Mouse (Mus musculus) CH12.LX (cell line): Measurements from ENCODE around the gene Msi1. TPM values are rescaled to one million over a fixed set of nuclear protein-coding genes. Genes with fewer than 3 reads are reported as not detected.

Source experiments
- DNase-seq: peaks from one replicate; pipeline ENCODE4 v3.0.0-alpha.2; 2013; ENCODE audit errors: extremely low read depth
- H3K27ac ChIP-seq: 2 replicates; pipeline ENCODE4 v1.5.1; 2012; ENCODE audit warnings: low read depth, mild to moderate bottlenecking, control low read depth, moderate library complexity; ENCODE audit not compliant: insufficient read depth
- H3K27me3 ChIP-seq: replicated peaks from 2 replicates; pipeline ENCODE3; 2012; ENCODE audit warnings: inconsistent platforms
- H3K36me3 ChIP-seq, 2 experiments: replicated peaks in 1 of 2; 2 replicates each; pipeline versions ENCODE3 to v1.6.1; 2012; ENCODE audit warnings: inconsistent platforms in 1 of 2, low read length in 1 of 2, mild to moderate bottlenecking in 1 of 2, mixed read lengths in 1 of 2, moderate library complexity in 1 of 2; ENCODE audit not compliant: control insufficient read depth in 1 of 2, insufficient read depth in 1 of 2
- H3K4me1 ChIP-seq, 2 experiments: 2 replicates each; pipeline ENCODE4 v1.6.1; 2012; ENCODE audit warnings: inconsistent platforms in 1 of 2, moderate library complexity in 1 of 2; ENCODE audit not compliant: insufficient read depth in 2 of 2, control insufficient read depth in 1 of 2
- H3K4me2 ChIP-seq: 2 replicates; pipeline ENCODE4 v1.6.1; 2012; ENCODE audit warnings: low read depth, mild to moderate bottlenecking, control low read depth; ENCODE audit not compliant: poor library complexity, insufficient read depth, severe bottlenecking
- H3K4me3 ChIP-seq, 3 experiments: fragments of 150-350 bp in 1 of 3; sonication (generic) in 1 of 3; replicated peaks in 1 of 3; 2 replicates each; pipeline versions ENCODE3 to v1.5.1; 2011 to 2012; ENCODE audit warnings: low read depth in 2 of 3, low read length in 2 of 3, mild to moderate bottlenecking in 2 of 3, moderate library complexity in 2 of 3, control low read depth in 1 of 3, improper control_type of control experiment in 1 of 3, inconsistent platforms in 1 of 3, mixed read lengths in 1 of 3; ENCODE audit not compliant: poor library complexity in 1 of 3
- H3K79me2 ChIP-seq: replicated peaks from 2 replicates; pipeline ENCODE4 v1.6.1; 2012; ENCODE audit warnings: mild to moderate bottlenecking, moderate library complexity; ENCODE audit not compliant: control insufficient read depth, poor library complexity, insufficient read depth, severe bottlenecking; ENCODE audit errors: extremely low read depth
- H3K9ac ChIP-seq: 2 replicates; pipeline ENCODE4 v1.6.1; 2012; ENCODE audit warnings: low read depth, mild to moderate bottlenecking, control low read depth, moderate library complexity; ENCODE audit not compliant: insufficient read depth
- H3K9me3 ChIP-seq: replicated peaks from 2 replicates; pipeline ENCODE3; 2012; ENCODE audit warnings: low read length, inconsistent platforms, mixed read lengths
- BHLHE40 ChIP-seq: IDR thresholded peaks from 2 replicates; pipeline ENCODE4 v1.6.1; 2011; ENCODE audit warnings: mild to moderate bottlenecking, low read depth, low read length, improper control_type of control experiment
- CHD1 ChIP-seq: IDR thresholded peaks from 2 replicates; pipeline ENCODE4 v1.6.1; 2012; ENCODE audit warnings: low read depth, low read length, improper control_type of control experiment, inconsistent platforms
- CHD2 ChIP-seq: IDR thresholded peaks from 2 replicates; pipeline ENCODE4 v1.6.1; 2011; ENCODE audit warnings: low read length, improper control_type of control experiment
- CTCF ChIP-seq, 2 experiments: IDR thresholded peaks in 1 of 2; conservative IDR thresholded peaks in 1 of 2; 2 replicates each; pipeline ENCODE4 v1.5.1; 2011 to 2012; ENCODE audit warnings: low read depth in 2 of 2, low read length in 2 of 2, improper control_type of control experiment in 1 of 2, inconsistent platforms in 1 of 2, mild to moderate bottlenecking in 1 of 2, moderate library complexity in 1 of 2
- ELF1 ChIP-seq: IDR thresholded peaks from 2 replicates; pipeline ENCODE4 v1.6.1; 2014; ENCODE audit warnings: low read depth, mild to moderate bottlenecking, inconsistent platforms, low read length, improper control_type of control experiment
- EP300 ChIP-seq: IDR thresholded peaks from 2 replicates; pipeline ENCODE4 v1.6.1; 2011; ENCODE audit warnings: low read length, improper control_type of control experiment
- ETS1 ChIP-seq: conservative IDR thresholded peaks from 2 replicates; pipeline ENCODE4 v1.6.1; 2012; ENCODE audit warnings: low read depth, mild to moderate bottlenecking, inconsistent platforms, low read length, improper control_type of control experiment, moderate library complexity
- GABPA ChIP-seq: IDR thresholded peaks from 2 replicates; pipeline ENCODE4 v1.6.1; 2012; ENCODE audit warnings: low read depth, low read length, improper control_type of control experiment, inconsistent platforms; ENCODE audit not compliant: insufficient replicate concordance
- HCFC1 ChIP-seq: IDR thresholded peaks from 2 replicates; pipeline ENCODE4 v1.6.1; 2012; ENCODE audit warnings: low read depth, mild to moderate bottlenecking, inconsistent platforms, low read length, improper control_type of control experiment
- IRF4 ChIP-seq: IDR thresholded peaks from 2 replicates; pipeline ENCODE4 v1.6.1; 2014; ENCODE audit warnings: low read depth, mild to moderate bottlenecking, inconsistent platforms, low read length, improper control_type of control experiment
- JUND ChIP-seq: conservative IDR thresholded peaks from 2 replicates; pipeline ENCODE4 v1.6.1; 2011; ENCODE audit warnings: low read depth, low read length, improper control_type of control experiment
- KAT2A ChIP-seq: IDR thresholded peaks from 2 replicates; pipeline ENCODE4 v1.6.1; 2012; ENCODE audit warnings: low read length, improper control_type of control experiment, inconsistent platforms; ENCODE audit not compliant: insufficient replicate concordance
- MAX ChIP-seq: IDR thresholded peaks from 2 replicates; pipeline ENCODE4 v1.6.1; 2011; ENCODE audit warnings: low read length, improper control_type of control experiment
- MEF2A ChIP-seq: IDR thresholded peaks from 2 replicates; pipeline ENCODE4 v1.6.1; 2014; ENCODE audit warnings: low read depth, mild to moderate bottlenecking, inconsistent platforms, low read length, improper control_type of control experiment, borderline replicate concordance
- MXI1 ChIP-seq: IDR thresholded peaks from 2 replicates; pipeline ENCODE4 v1.6.1; 2011; ENCODE audit warnings: mild to moderate bottlenecking, low read depth, low read length, improper control_type of control experiment
- MYC ChIP-seq: IDR thresholded peaks from 2 replicates; pipeline ENCODE4 v1.6.1; 2011; ENCODE audit warnings: low read depth, mild to moderate bottlenecking, improper control_type of control experiment, low read length
- NELFE ChIP-seq: IDR thresholded peaks from 2 replicates; pipeline ENCODE4 v1.6.1; 2011; ENCODE audit warnings: low read depth, low read length, improper control_type of control experiment
- NRF1 ChIP-seq: IDR thresholded peaks from 2 replicates; pipeline ENCODE4 v1.6.1; 2014; ENCODE audit warnings: low read depth, mild to moderate bottlenecking, inconsistent platforms, low read length, improper control_type of control experiment, moderate library complexity
- POLR2A ChIP-seq: IDR thresholded peaks from 2 replicates; pipeline ENCODE4 v1.6.1; 2011; ENCODE audit warnings: low read depth, mild to moderate bottlenecking, improper control_type of control experiment, low read length
- POLR2AphosphoS2 ChIP-seq: IDR thresholded peaks from 2 replicates; pipeline ENCODE4 v1.6.1; 2011; ENCODE audit warnings: low read depth, low read length, improper control_type of control experiment
- RAD21 ChIP-seq: IDR thresholded peaks from 2 replicates; pipeline ENCODE4 v1.6.1; 2011; ENCODE audit warnings: low read depth, mild to moderate bottlenecking, low read length, improper control_type of control experiment, moderate library complexity
- RCOR1 ChIP-seq: conservative IDR thresholded peaks from 2 replicates; pipeline ENCODE4 v1.6.1; 2012; ENCODE audit warnings: low read depth, mild to moderate bottlenecking, inconsistent platforms, low read length, improper control_type of control experiment
- SIN3A ChIP-seq: IDR thresholded peaks from 2 replicates; pipeline ENCODE4 v1.6.1; 2012; ENCODE audit warnings: low read length, improper control_type of control experiment, inconsistent platforms
- SMC3 ChIP-seq: IDR thresholded peaks from 2 replicates; pipeline ENCODE4 v1.6.1; 2011; ENCODE audit warnings: low read depth, low read length, improper control_type of control experiment
- TBP ChIP-seq: conservative IDR thresholded peaks from 2 replicates; pipeline ENCODE4 v1.6.1; 2011; ENCODE audit warnings: low read depth, low read length, improper control_type of control experiment
- TCF12 ChIP-seq: IDR thresholded peaks from 2 replicates; pipeline ENCODE4 v1.6.1; 2014; ENCODE audit warnings: low read depth, mild to moderate bottlenecking, inconsistent platforms, low read length, improper control_type of control experiment
- UBTF ChIP-seq: IDR thresholded peaks from 2 replicates; pipeline ENCODE4 v1.6.1; 2012; ENCODE audit warnings: low read depth, mild to moderate bottlenecking, inconsistent platforms, low read length, improper control_type of control experiment, moderate library complexity
- ZC3H11A ChIP-seq: IDR thresholded peaks from 2 replicates; pipeline ENCODE4 v1.6.1; 2012; ENCODE audit warnings: low read depth, mild to moderate bottlenecking, inconsistent platforms, low read length, improper control_type of control experiment
- ZKSCAN1 ChIP-seq: IDR thresholded peaks from 2 replicates; pipeline ENCODE4 v1.6.1; 2012; ENCODE audit warnings: low read depth, inconsistent platforms, low read length, improper control_type of control experiment, borderline replicate concordance
- ZMIZ1 ChIP-seq: IDR thresholded peaks from 2 replicates; pipeline ENCODE4 v1.6.1; 2012; ENCODE audit warnings: low read depth, mild to moderate bottlenecking, inconsistent platforms, low read length, improper control_type of control experiment
- ZNF384 ChIP-seq: IDR thresholded peaks from 2 replicates; pipeline ENCODE4 v1.6.1; 2012; ENCODE audit warnings: low read depth, low read length, improper control_type of control experiment, inconsistent platforms
- dilution Hi-C: fragments of 300-500 bp; cut with MboI; formaldehyde crosslinking; loops from 2 replicates; pipeline ENCODE4 v1.14.3; 2020; ENCODE audit warnings: low sequenced_read_pairs; ENCODE audit not compliant: extremely low pct_unique_long_range_greater_than_20kb, extremely low pct_ligation_motif_present
- in situ Hi-C: fragments of 300-500 bp; cut with MboI; formaldehyde crosslinking; loops from 3 replicates; pipeline ENCODE4 v1.14.3; 2019; ENCODE audit warnings: low sequenced_read_pairs, low pct_ligation_motif_present, low pct_unique_long_range_greater_than_20kb, mixed read lengths
- polyA plus RNA-seq: library from polyadenylated mRNA; unstranded; fragments of >175 nt; gene quantifications from 2 replicates; pipeline ENCODE4 v1.2.1, GENCODE M21; 2012; ENCODE audit warnings: low read depth; ENCODE audit not compliant: insufficient read length
- total RNA-seq, 2 experiments: library from RNA; depleted of rRNA; stranded (reverse); fragments of 300-350 nt in 1 of 2; fragments of >200 nt in 1 of 2; gene quantifications; 2 replicates each; pipeline ENCODE4 v1.2.3; 2012 to 2014

Msi1 gene
- total and polyA plus RNA-seq, 3 experiments, result 0.82 to 5.3 (median 4.1) TPM

DNA sequence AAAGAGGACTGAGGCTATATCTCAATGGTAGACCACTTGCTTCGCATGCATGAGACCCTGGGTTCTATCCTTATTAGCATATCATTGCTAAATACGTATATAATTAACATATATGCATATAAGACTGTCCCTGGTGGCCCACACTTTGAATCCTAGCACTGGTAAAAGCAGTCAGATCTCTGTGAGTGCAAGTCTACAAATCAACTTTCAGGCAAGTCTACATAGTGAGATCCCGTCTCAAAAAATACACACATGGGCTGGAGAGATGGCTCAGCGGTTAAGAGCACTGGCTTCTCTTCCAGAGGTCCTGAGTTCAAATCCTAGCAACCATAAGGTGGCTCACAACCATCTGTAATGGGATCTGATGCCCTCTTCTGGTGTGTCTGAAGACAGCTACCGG, 61.7 kb downstream of the Msi1 start:
- Histone ChIP-seq H3K9ac (0 out of 2 replicates have a peak overlapping the region, but pooled peaks have one; percentile 2), H3K36me3 (no peaks in the 10 kb centered on the region), H3K9me3 (no peaks in the 10 kb centered on the region), H3K27ac (no peak overlapping the region), H3K79me2 (no peaks in the 10 kb centered on the region), H3K4me2 (peak overlapping the region; percentile 68), H3K27me3 (peaks cover 6% of the 10 kb centered on the region), H3K4me1 (peaks cover 2 to 34% of the 10 kb centered on the region in 2 experiments; a peak in 3 of 4 replicates), H3K4me3 (no peak overlapping the region)
- dilution Hi-C loops, result no loop called here
- TF ChIP-seq CTCF (conservative IDR thresholded peaks at IDR 0.05 in 1 of 2, IDR thresholded peaks at IDR 0.05 in 1 of 2; ENCODE audit: low read depth in 2 of 2, low read length in 2 of 2) (peak in 1 of 2 experiments; percentile 38; a peak in 2 of 4 replicates), MAX (no peak), TBP (peak; percentile 51; the same call in 1 of the 2 replicates)
- DNase-seq, result peak; percentile 34
- in situ Hi-C loops, result no loop called here

DNA sequence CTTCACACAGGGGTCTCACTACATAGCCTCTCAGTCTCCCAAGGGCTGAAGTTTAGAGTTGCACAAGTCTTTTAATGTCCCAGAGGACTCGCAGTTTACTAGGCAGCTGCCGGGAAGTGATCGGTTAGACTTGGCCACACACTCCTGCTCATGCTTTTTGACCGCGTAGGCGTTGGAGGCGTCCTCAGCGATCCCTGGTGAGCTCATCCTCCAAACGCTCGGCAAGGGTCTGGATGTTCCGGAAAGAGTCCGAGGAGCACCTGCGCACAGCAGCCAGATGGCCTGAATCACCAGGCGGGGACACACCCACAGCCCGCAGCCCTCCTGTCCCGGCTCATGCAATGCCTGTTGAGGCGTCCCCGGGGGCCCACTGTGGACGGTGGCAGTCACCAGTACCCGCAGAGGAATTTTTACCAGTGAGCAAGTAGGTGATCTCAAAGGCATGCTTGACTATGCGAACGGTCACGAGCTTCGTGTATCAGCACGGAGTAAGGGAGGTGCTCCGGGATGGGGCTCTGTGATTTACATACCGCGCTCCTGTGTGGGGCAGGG, 62.4 kb downstream of the Msi1 start:
- Histone ChIP-seq H3K4me3 (peak overlapping the region; percentile 17 to 30 (median 25)), H3K9me3 (no peaks in the 10 kb centered on the region), H3K4me2 (peak overlapping the region; percentile 68), H3K9ac (no peak overlapping the region), H3K27ac (no peak overlapping the region), H3K79me2 (no peaks in the 10 kb centered on the region), H3K27me3 (peaks cover 6% of the 10 kb centered on the region), H3K36me3 (no peaks in the 10 kb centered on the region), H3K4me1 (peaks cover 2 to 34% of the 10 kb centered on the region in 2 experiments; a peak in 3 of 4 replicates)
- peak; percentile 76 for DNase-seq
- dilution Hi-C loops, result no loop called here
- in situ Hi-C loops, result no loop called here
- TF ChIP-seq POLR2AphosphoS2 (no peak), JUND (no peak), MYC (0 out of 2 replicates have a peak, but pooled peaks have one; percentile 12), UBTF (no peak), RAD21 (no peak; the same call in none of the 2 replicates), KAT2A (0 out of 2 replicates have a peak, but pooled peaks have one; percentile 46), ZNF384 (no peak), ZC3H11A (no peak), ETS1 (peak; percentile 70), RCOR1 (no peak), ELF1 (peak; percentile 44), TCF12 (peak; percentile 79), MEF2A (peak; percentile 43; the same call in 1 of the 2 replicates), ZKSCAN1 (no peak), CTCF (conservative IDR thresholded peaks at IDR 0.05 in 1 of 2, IDR thresholded peaks at IDR 0.05 in 1 of 2; ENCODE audit: low read depth in 2 of 2, low read length in 2 of 2) (no peak), EP300 (peak; percentile 54), MXI1 (peak; percentile 70), NRF1 (peak; percentile 77), NELFE (0 out of 2 replicates have a peak, but pooled peaks have one; percentile 26), GABPA (no peak), ZMIZ1 (no peak; the same call in 1 of the 2 replicates), CHD1 (0 out of 2 replicates have a peak, but pooled peaks have one; percentile 46), CHD2 (no peak), POLR2A (no peak; the same call in 1 of the 2 replicates), SMC3 (0 out of 2 replicates have a peak, but pooled peaks have one; percentile 5), BHLHE40 (peak; percentile 91), IRF4 (peak; percentile 29; the same call in 1 of the 2 replicates), TBP (no peak), MAX (peak; percentile 65; the same call in 1 of the 2 replicates), HCFC1 (peak; percentile 23; the same call in 1 of the 2 replicates), SIN3A (peak; percentile 65; the same call in 1 of the 2 replicates)
